Comparison of ENCODE assay signal across 21 mouse cellular contexts in genomic region chr5:100178781-100179165, GRCm38 (mm10). TPM values are rescaled to one million over a fixed set of nuclear protein-coding genes. Genes with fewer than 3 reads are reported as not detected.
DNase-seq lines count a peak whose midpoint lies in the region; ATAC-seq and TF ChIP-seq lines count a peak whose summit lies in the region.
"Had no signal": no experiment of that assay in that cellular context is flagged by ENCODE, and none has a peak within 500 bp of the region (broad histone marks: within the 10 kb centered on the region; RNA-seq: fewer than 3 reads in every experiment).

No protein-coding gene starts in this region.

- peak overlapping the region; percentile 72 for H3K27ac ChIP-seq in forebrain, embryonic 10.5 days
- peak overlapping the region; percentile 92 for H3K27ac ChIP-seq in forebrain, embryonic 13.5 days
- peak overlapping the region; percentile 57; the same call in 1 of the 2 replicates for H3K27ac ChIP-seq in forebrain, postnatal 0 days (ENCODE audit: low read depth, low read length)
- no peak overlapping the region for H3K27ac ChIP-seq in liver, postnatal 0 days (ENCODE audit: low read depth)
- H3K27ac ChIP-seq in liver, embryonic 11.5 days (ENCODE audit: low read depth, low read length) = no peak overlapping the region
- H3K27ac ChIP-seq: embryonic facial prominence, embryonic 10.5 days; heart, embryonic 13.5 days had no signal

- no peaks in the 10 kb centered on the region for H3K36me3 ChIP-seq in forebrain, embryonic 10.5 days (replicated peaks)
- H3K36me3 ChIP-seq in forebrain, embryonic 13.5 days (ENCODE audit: poor library complexity, severe bottlenecking) = no peaks in the 10 kb centered on the region
- H3K36me3 ChIP-seq in forebrain, postnatal 0 days (ENCODE audit: insufficient read depth) = no peaks in the 10 kb centered on the region
- no peaks in the 10 kb centered on the region for H3K36me3 ChIP-seq in liver, postnatal 0 days (replicated peaks; ENCODE audit: insufficient read depth, low read length)
- H3K36me3 ChIP-seq in liver, embryonic 11.5 days (ENCODE audit: control insufficient read depth, insufficient read depth, low read length) = no peaks in the 10 kb centered on the region
- H3K36me3 ChIP-seq: embryonic facial prominence, embryonic 10.5 days; heart, embryonic 13.5 days had no signal

- H3K4me3 ChIP-seq in forebrain, embryonic 10.5 days = no peak overlapping the region
- no peak overlapping the region for H3K4me3 ChIP-seq in forebrain, embryonic 13.5 days
- H3K4me3 ChIP-seq in forebrain, postnatal 0 days (ENCODE audit: low read depth, low read length) = no peak overlapping the region
- no peak overlapping the region for H3K4me3 ChIP-seq in liver, postnatal 0 days (ENCODE audit: low read depth, low read length)
- H3K4me3 ChIP-seq in liver, embryonic 11.5 days (ENCODE audit: low read depth, low read length) = no peak overlapping the region
- H3K4me3 ChIP-seq: embryonic facial prominence, embryonic 10.5 days; heart, embryonic 13.5 days had no signal

- no peak overlapping the region for H3K9ac ChIP-seq in forebrain, embryonic 13.5 days
- no peak overlapping the region for H3K9ac ChIP-seq in forebrain, postnatal 0 days
- no peak overlapping the region for H3K9ac ChIP-seq in liver, postnatal 0 days (replicated peaks)
- H3K9ac ChIP-seq in liver, embryonic 11.5 days (ENCODE audit: low read depth, low read length) = no peak overlapping the region
- H3K9ac ChIP-seq: heart, embryonic 13.5 days had no signal

- peaks cover 62% of the 10 kb centered on the region for H3K4me1 ChIP-seq in forebrain, embryonic 10.5 days
- peaks cover 69% of the 10 kb centered on the region for H3K4me1 ChIP-seq in forebrain, embryonic 13.5 days
- peaks cover 12% of the 10 kb centered on the region; the same call in 1 of the 2 replicates for H3K4me1 ChIP-seq in forebrain, postnatal 0 days (ENCODE audit: insufficient read depth)
- H3K4me1 ChIP-seq in liver, postnatal 0 days (ENCODE audit: insufficient read depth) = no peaks in the 10 kb centered on the region
- 0 out of 2 replicates have a peak, but pooled peaks cover 4% of the 10 kb centered on the region for H3K4me1 ChIP-seq in liver, embryonic 11.5 days (replicated peaks; ENCODE audit: control insufficient read depth, insufficient read depth, low read length)

- 77% methylated on average over 2 of the region's 2 CpGs for WGBS in forebrain, embryonic 10.5 days
- WGBS in forebrain, embryonic 13.5 days = 63% methylated on average over 2 of the region's 2 CpGs
- WGBS in forebrain, postnatal 0 days = 38% methylated on average over 2 of the region's 2 CpGs
- 53% methylated on average over 2 of the region's 2 CpGs for WGBS in liver, postnatal 0 days (ENCODE audit: insufficient replicate concordance)
- WGBS in liver, embryonic 11.5 days = 52% methylated on average over 2 of the region's 2 CpGs

- H3K27me3 ChIP-seq in forebrain, embryonic 10.5 days (ENCODE audit: poor library complexity, severe bottlenecking) = peaks cover 9% of the 10 kb centered on the region
- no peaks in the 10 kb centered on the region for H3K27me3 ChIP-seq in forebrain, embryonic 13.5 days
- no peaks in the 10 kb centered on the region for H3K27me3 ChIP-seq in forebrain, postnatal 0 days (ENCODE audit: insufficient read depth, low read length)
- H3K27me3 ChIP-seq in liver, postnatal 0 days (ENCODE audit: insufficient read depth, low read length) = no peaks in the 10 kb centered on the region
- H3K27me3 ChIP-seq in liver, embryonic 11.5 days (replicated peaks; ENCODE audit: control insufficient read depth, insufficient read depth, low read length) = no peaks in the 10 kb centered on the region
- H3K27me3 ChIP-seq: CH12.LX; heart, embryonic 13.5 days had no signal

- no peaks in the 10 kb centered on the region for H3K9me3 ChIP-seq in forebrain, embryonic 10.5 days
- no peaks in the 10 kb centered on the region for H3K9me3 ChIP-seq in forebrain, embryonic 13.5 days (replicated peaks)
- no peaks in the 10 kb centered on the region for H3K9me3 ChIP-seq in forebrain, postnatal 0 days (ENCODE audit: low read length)
- H3K9me3 ChIP-seq in liver, postnatal 0 days (ENCODE audit: low read length) = no peaks in the 10 kb centered on the region
- no peaks in the 10 kb centered on the region for H3K9me3 ChIP-seq in liver, embryonic 11.5 days (ENCODE audit: control insufficient read depth, low read length)
- H3K9me3 ChIP-seq: embryonic facial prominence, embryonic 10.5 days; heart, embryonic 13.5 days had no signal

- TF ChIP-seq CTCF in forebrain, postnatal 0 days (IDR thresholded peaks at IDR 0.05; ENCODE audit: low read depth) = no peak
- TF ChIP-seq CTCF in liver, postnatal 0 days (IDR thresholded peaks at IDR 0.05; ENCODE audit: low read depth) = no peak

- peak; percentile 21 for DNase-seq in layer of hippocampus, adult 9-11 months
- no peak for DNase-seq in layer of hippocampus, postnatal 25 days (ENCODE audit: extremely low spot score in 1 of 2, low spot score in 1 of 2)
- DNase-seq in forebrain, embryonic 10.5 days (ENCODE audit: extremely low spot score, low spot score) = no peak
- DNase-seq in forebrain, postnatal 0 days = no peak
- no peak for DNase-seq in liver, postnatal 0 days
- no peak for DNase-seq in liver, embryonic 11.5 days (ENCODE audit: low spot score)
- DNase-seq: adrenal gland, adult 2 months; adrenal gland, postnatal 36 days; cerebellum, adult 11 months; cerebellum, adult 9-10 months; gastrocnemius, postnatal 25 days; heart, postnatal 36 days had no signal

- ATAC-seq in forebrain, embryonic 13.5 days = no peak
- no peak for ATAC-seq in forebrain, postnatal 0 days
- ATAC-seq in liver, postnatal 0 days = no peak
- no peak for ATAC-seq in liver, embryonic 11.5 days (replicated peaks; ENCODE audit: low FRiP score)
- ATAC-seq: activated CD4-positive, CD25-positive, alpha-beta regulatory T cell, adult 4 months; inflammation-experienced regulatory T-cells, adult 6 months; intestine, postnatal 0 days; Patski had no signal

- no peak for TF ChIP-seq EP300 in liver, postnatal 0 days (IDR thresholded peaks at IDR 0.05; ENCODE audit: low read depth)

- H3K4me2 ChIP-seq in forebrain, embryonic 13.5 days = no peak overlapping the region
- no peak overlapping the region for H3K4me2 ChIP-seq in forebrain, postnatal 0 days (ENCODE audit: low read depth)
- H3K4me2 ChIP-seq in liver, postnatal 0 days (ENCODE audit: low read depth, low read length) = no peak overlapping the region
- no peak overlapping the region for H3K4me2 ChIP-seq in liver, embryonic 11.5 days
- H3K4me2 ChIP-seq: heart, embryonic 13.5 days had no signal

RNA-seq across cellular contexts. Expression of gene Tmem150c, which starts 19.2 kb away (rescaled TPM):
- total RNA-seq in layer of hippocampus, postnatal 25 days (2021) = 10 to 100 TPM; 76.7 to 79.5 TPM
- polyA plus RNA-seq in forebrain, embryonic 10.5 days (2016; fragmentation: Nextera tagmentation; extraction: Ambion mirVana) = 2.2 and 2.3 TPM in 2 replicates
- polyA plus RNA-seq in forebrain, embryonic 13.5 days (2015; fragmentation: Nextera tagmentation; extraction: Ambion mirVana) = 12.7 and 14.0 TPM in 2 replicates
- 76.1 and 86.1 TPM in 2 replicates for total RNA-seq in forebrain, postnatal 0 days (2014; rRNA removed)
- 44.0 and 60.6 TPM in 2 replicates for polyA plus RNA-seq in forebrain, postnatal 0 days (2015; fragmentation: Nextera tagmentation; extraction: Ambion mirVana)
- 1.1 and 1.4 TPM in 2 replicates for polyA plus RNA-seq in liver, postnatal 0 days (2015; fragmentation: Nextera tagmentation; extraction: Ambion mirVana)
- polyA plus RNA-seq in liver, embryonic 11.5 days (2014; fragmentation: Nextera tagmentation; extraction: Ambion mirVana) = 1.2 and 2.3 TPM in 2 replicates
- total RNA-seq: CH12.LX; granulocyte monocyte progenitor cell, adult 5-6 weeks had no signal
- polyA plus RNA-seq: activated CD4-positive, CD25-positive, alpha-beta regulatory T cell, adult 4 months; inflammation-experienced regulatory T-cells, adult 6 months; Patski had no signal

Comparison
In these comparisons a context has a peak if more than half of its experiments do, and no peak if none do; other contexts are left out.
1. H3K27ac ChIP-seq: peak in forebrain, embryonic 10.5 days (single experiment), forebrain, embryonic 13.5 days (single experiment) and forebrain, postnatal 0 days (single experiment); none in liver, postnatal 0 days (single experiment) and liver, embryonic 11.5 days (single experiment).